Mouse (Mus musculus): ENCODE results near the gene Rai14.

Rai14 gene

GRCm38 (mm10) chr15:10652931-10653475 lies 61.4 kb downstream of the Rai14 start:
- no peak for DNase-seq (ENCODE audit: low read depth, low spot score)

GRCm38 (mm10) chr15:10648372-10649109 lies 65.9 kb downstream of the Rai14 start:
- DNase-seq (ENCODE audit: low read depth, low spot score) = no peak

GRCm38 (mm10) chr15:10646297-10646696 lies 68.1 kb downstream of the Rai14 start:
- no peak for DNase-seq (ENCODE audit: low read depth, low spot score)

GRCm38 (mm10) chr15:10645101-10645500 lies 69.3 kb downstream of the Rai14 start:
- no peak for DNase-seq (ENCODE audit: low read depth, low spot score)

GRCm38 (mm10) chr15:10643819-10644218 lies 70.6 kb downstream of the Rai14 start:
- DNase-seq (ENCODE audit: low read depth, low spot score) = no peak

GRCm38 (mm10) chr15:10643224-10643623 lies 71.2 kb downstream of the Rai14 start:
- no peak for DNase-seq (ENCODE audit: low read depth, low spot score)

GRCm38 (mm10) chr15:10642419-10642818 lies 72.0 kb downstream of the Rai14 start:
- DNase-seq (ENCODE audit: low read depth, low spot score) = no peak

GRCm38 (mm10) chr15:10640721-10641120 lies 73.7 kb downstream of the Rai14 start:
- no peak for DNase-seq (ENCODE audit: low read depth, low spot score)

GRCm38 (mm10) chr15:10637251-10637793 lies 77.1 kb downstream of the Rai14 start:
- DNase-seq (ENCODE audit: low read depth, low spot score) = no peak

GRCm38 (mm10) chr15:10636844-10637243 lies 77.6 kb downstream of the Rai14 start:
- DNase-seq (ENCODE audit: low read depth, low spot score) = no peak

GRCm38 (mm10) chr15:10635121-10635520 lies 79.3 kb downstream of the Rai14 start:
- peak; percentile 52 for DNase-seq (ENCODE audit: low read depth, low spot score)

GRCm38 (mm10) chr15:10634176-10634575 lies 80.2 kb downstream of the Rai14 start:
- no peak for DNase-seq (ENCODE audit: low read depth, low spot score)

- DNase-seq (ENCODE audit: low read depth, low spot score) = no peak
Observed at GRCm38 (mm10) chr15:10633381-10633780, 81.0 kb downstream of the Rai14 start.

- no peak for DNase-seq (ENCODE audit: low read depth, low spot score)
Observed at GRCm38 (mm10) chr15:10632581-10632980, 81.8 kb downstream of the Rai14 start.

GRCm38 (mm10) chr15:10632060-10632459 lies 82.4 kb downstream of the Rai14 start:
- DNase-seq (ENCODE audit: low read depth, low spot score) = no peak

GRCm38 (mm10) chr15:10631541-10631940 lies 82.9 kb downstream of the Rai14 start:
- no peak for DNase-seq (ENCODE audit: low read depth, low spot score)

GRCm38 (mm10) chr15:10628980-10629346 lies 85.5 kb downstream of the Rai14 start:
- no peak for DNase-seq (ENCODE audit: low read depth, low spot score)

- no peak for DNase-seq (ENCODE audit: low read depth, low spot score)
Observed at GRCm38 (mm10) chr15:10628131-10628979, 86.1 kb downstream of the Rai14 start.

- no peak for DNase-seq (ENCODE audit: low read depth, low spot score)
Observed at GRCm38 (mm10) chr15:10623571-10624227, 90.7 kb downstream of the Rai14 start.

GRCm38 (mm10) chr15:10621194-10621593 lies 93.2 kb downstream of the Rai14 start:
- no peak for DNase-seq (ENCODE audit: low read depth, low spot score)

- DNase-seq (ENCODE audit: low read depth, low spot score) = no peak
Observed at GRCm38 (mm10) chr15:10619678-10620077, 94.7 kb downstream of the Rai14 start.

GRCm38 (mm10) chr15:10618276-10618675 lies 96.1 kb downstream of the Rai14 start:
- DNase-seq (ENCODE audit: low read depth, low spot score) = no peak

Measured in embryo, embryonic 11.5 days (tissue).